Mouse (Mus musculus) liver, postnatal 0 days (tissue): Measurements from ENCODE around the gene Gpc6.

ENCODE experiments used
- CTCF ChIP-seq: sonication (generic); IDR thresholded peaks from 2 replicates; pipeline ENCODE4 v1.5.1; 2016; ENCODE audit warnings: antibody characterized with exemption, low read depth
- EP300 ChIP-seq: IDR thresholded peaks from 2 replicates; pipeline ENCODE4 v1.6.1; 2016; ENCODE audit warnings: antibody characterized with exemption, low read depth, mild to moderate bottlenecking

DNA sequence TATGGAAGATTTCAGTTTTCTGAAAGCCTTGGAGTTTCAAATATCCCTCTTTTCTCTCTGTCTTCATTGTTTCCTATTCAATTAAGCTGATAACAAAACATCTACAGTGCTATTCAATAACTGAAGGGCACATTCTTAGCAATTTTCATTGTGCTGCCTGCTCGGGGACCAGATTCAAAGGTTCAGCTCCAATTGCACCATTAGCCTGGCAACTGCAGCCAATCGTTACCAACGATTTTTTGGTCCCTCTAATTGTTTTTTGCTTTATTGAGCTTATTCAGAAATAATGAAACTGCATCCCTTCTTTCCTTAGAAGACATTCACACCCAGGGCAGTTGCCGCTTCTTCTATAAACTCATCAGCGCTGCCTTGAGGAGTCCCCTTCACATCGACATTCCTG lies 128.2 kb downstream of the Gpc6 start:
- TF ChIP-seq CTCF, result no peak
- TF ChIP-seq EP300, result no peak
